Mouse (Mus musculus) monocyte, adult 2 months (primary cell): ENCODE measurements at regions not wholly inside any gene's neighbourhood (a gene's known extent, or its start where the extent isn't known, plus 50 kb on each side); places are given as distances from the start of the nearest gene placed in this dataset.
"Not testable (repeated sequence)": the region's sequence is repeated elsewhere in the genome, so short reads cannot be mapped to it uniquely, and the experiment has no call there.

Experiments used
- DNase-seq, 2 experiments: peaks; one replicate each; pipeline ENCODE4 v3.0.0; 2022; ENCODE audit warnings: low spot score in 2 of 2, low read depth in 1 of 2

GRCm38 (mm10) chr7:63998995-63999960 is 60.6 kb upstream of the Klf13 start:
- DNase-seq = peak; percentile 38

GRCm38 (mm10) chr7:63997997-63998396 is 59.3 kb upstream of the Klf13 start:
- no peak for DNase-seq

GRCm38 (mm10) chr7:63996581-63997098 is 57.9 kb upstream of the Klf13 start:
- DNase-seq = no peak

- no peak for DNase-seq
These were observed 56.7 kb upstream of the Klf13 start for GRCm38 (mm10) chr7:63995255-63995980.

GRCm38 (mm10) chr7:63994769-63995168 is 56.1 kb upstream of the Klf13 start:
- not testable (repeated sequence) for DNase-seq

- no peak for DNase-seq
These were observed 53.4 kb upstream of the Klf13 start for GRCm38 (mm10) chr7:63992155-63992554.

- DNase-seq = no peak
These were observed 52.6 kb upstream of the Klf13 start for GRCm38 (mm10) chr7:63991085-63992010.

GRCm38 (mm10) chr7:63990312-63991028 is 51.8 kb upstream of the Klf13 start:
- no peak for DNase-seq

GRCm38 (mm10) chr7:63989736-63990135 is 51.0 kb upstream of the Klf13 start:
- no peak for DNase-seq
